In the genomic region with DNA sequence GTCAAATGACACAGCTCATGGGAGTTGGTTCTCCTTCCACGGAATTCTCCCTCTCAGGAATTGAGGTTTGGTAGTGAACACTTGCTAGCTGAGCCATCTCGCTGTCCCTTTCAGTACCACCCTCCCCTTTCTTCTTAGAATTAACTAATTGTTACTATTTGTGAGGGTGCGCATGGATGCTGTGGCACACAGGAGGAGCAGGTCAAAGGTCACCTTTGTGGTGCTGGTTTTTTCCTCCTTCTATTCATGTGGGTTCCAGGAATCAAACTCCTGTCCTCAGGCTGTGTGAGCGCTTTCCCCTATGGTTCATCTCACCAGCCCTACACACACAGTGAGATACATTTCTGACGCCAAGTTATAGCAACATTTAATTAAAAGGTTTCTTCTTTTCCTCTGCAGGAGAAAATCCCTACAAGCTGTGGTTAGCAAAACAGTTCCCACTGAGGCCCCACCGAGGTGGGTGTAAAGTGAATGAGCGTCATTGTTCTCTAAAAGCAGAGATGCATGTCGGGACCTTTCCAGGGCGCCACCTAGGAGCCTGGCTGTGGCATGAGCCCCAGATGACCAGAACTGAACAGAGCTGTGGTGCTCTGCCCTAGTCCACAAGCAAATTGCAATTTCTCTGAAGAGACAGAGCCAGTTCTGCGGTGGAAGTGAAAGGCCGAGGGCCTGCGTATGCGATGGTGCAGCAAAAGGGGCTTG, we compare ENCODE assay signal across 11 mouse cellular contexts. TPM values are rescaled to one million over a fixed set of nuclear protein-coding genes. Genes with fewer than 3 reads are reported as not detected.
DNase-seq lines count a peak whose midpoint lies in the region; ATAC-seq and TF ChIP-seq lines count a peak whose summit lies in the region.
"Had no signal": no experiment of that assay in that cellular context is flagged by ENCODE, and none has a peak within 500 bp of the region (broad histone marks: within the 10 kb centered on the region; RNA-seq: fewer than 3 reads in every experiment).

No protein-coding gene starts in this region.

- no peak for DNase-seq in heart, postnatal 36 days
- peak; percentile 65 for DNase-seq in brain, embryonic 14.5 days (ENCODE audit: low read depth)
- peak; percentile 65 for DNase-seq in hindbrain, embryonic 11.5 days (ENCODE audit: low spot score)
- peak; percentile 48 for DNase-seq in midbrain, postnatal 0 days (ENCODE audit: low spot score)
- no peak for DNase-seq in liver, postnatal 0 days
- DNase-seq in thymus, adult 18-20 months, result no peak
- DNase-seq: B cell, adult 2 months; heart, postnatal 14 days had no signal

- intact Hi-C loops in heart, postnatal 36 days (cut with DNase I), result no loop called here

- peak overlapping the region; percentile 28; the same call in 1 of the 2 replicates for H3K9ac ChIP-seq in heart, embryonic 13.5 days
- no peak overlapping the region for H3K9ac ChIP-seq in hindbrain, embryonic 11.5 days (ENCODE audit: low read depth, low read length)
- H3K9ac ChIP-seq in midbrain, postnatal 0 days (replicated peaks; ENCODE audit: low read length, poor library complexity, severe bottlenecking), result no peak overlapping the region
- no peak overlapping the region for H3K9ac ChIP-seq in liver, postnatal 0 days (replicated peaks)
- H3K9ac ChIP-seq in kidney, embryonic 15.5 days, result no peak overlapping the region

- no peaks in the 10 kb centered on the region for H3K36me3 ChIP-seq in heart, embryonic 13.5 days
- H3K36me3 ChIP-seq in hindbrain, embryonic 11.5 days (ENCODE audit: control insufficient read depth, insufficient read depth, low read length), result no peaks in the 10 kb centered on the region
- no peaks in the 10 kb centered on the region for H3K36me3 ChIP-seq in midbrain, postnatal 0 days (ENCODE audit: insufficient read depth, low read length)
- no peaks in the 10 kb centered on the region for H3K36me3 ChIP-seq in liver, postnatal 0 days (replicated peaks; ENCODE audit: insufficient read depth, low read length)
- H3K36me3 ChIP-seq in kidney, embryonic 15.5 days, result no peaks in the 10 kb centered on the region

- H3K9me3 ChIP-seq in heart, embryonic 13.5 days, result no peaks in the 10 kb centered on the region
- no peaks in the 10 kb centered on the region for H3K9me3 ChIP-seq in hindbrain, embryonic 11.5 days (ENCODE audit: control insufficient read depth, low read length)
- H3K9me3 ChIP-seq in midbrain, postnatal 0 days (ENCODE audit: low read length), result no peaks in the 10 kb centered on the region
- no peaks in the 10 kb centered on the region for H3K9me3 ChIP-seq in liver, postnatal 0 days (ENCODE audit: low read length)
- no peaks in the 10 kb centered on the region for H3K9me3 ChIP-seq in kidney, embryonic 15.5 days (replicated peaks)

- H3K4me3 ChIP-seq in heart, embryonic 13.5 days, result no peak overlapping the region
- no peak overlapping the region for H3K4me3 ChIP-seq in hindbrain, embryonic 11.5 days (ENCODE audit: low read depth, low read length)
- H3K4me3 ChIP-seq in midbrain, postnatal 0 days (ENCODE audit: low read depth, low read length), result no peak overlapping the region
- H3K4me3 ChIP-seq in liver, postnatal 0 days (ENCODE audit: low read depth, low read length), result no peak overlapping the region
- no peak overlapping the region for H3K4me3 ChIP-seq in kidney, embryonic 15.5 days (replicated peaks)

- no peak overlapping the region for H3K4me2 ChIP-seq in heart, embryonic 13.5 days
- H3K4me2 ChIP-seq in hindbrain, embryonic 11.5 days (replicated peaks; ENCODE audit: low read depth, low read length), result no peak overlapping the region
- H3K4me2 ChIP-seq in midbrain, postnatal 0 days (ENCODE audit: low read depth, low read length, poor library complexity, severe bottlenecking), result no peak overlapping the region
- no peak overlapping the region for H3K4me2 ChIP-seq in liver, postnatal 0 days (ENCODE audit: low read depth, low read length)
- H3K4me2 ChIP-seq in kidney, embryonic 15.5 days, result no peak overlapping the region

- TF ChIP-seq CTCF in brain, embryonic 14.5 days (IDR thresholded peaks at IDR 0.05; ENCODE audit: borderline replicate concordance, extremely low read depth, insufficient read depth, insufficient read length), result no peak
- peak; percentile 43 for TF ChIP-seq CTCF in midbrain, postnatal 0 days (IDR thresholded peaks at IDR 0.05)
- TF ChIP-seq CTCF in liver, postnatal 0 days (IDR thresholded peaks at IDR 0.05; ENCODE audit: low read depth), result no peak

- H3K27me3 ChIP-seq in heart, embryonic 13.5 days (replicated peaks), result no peaks in the 10 kb centered on the region
- no peaks in the 10 kb centered on the region for H3K27me3 ChIP-seq in hindbrain, embryonic 11.5 days (ENCODE audit: control insufficient read depth, insufficient read depth, low read length)
- H3K27me3 ChIP-seq in midbrain, postnatal 0 days (ENCODE audit: insufficient read depth, low read length), result no peaks in the 10 kb centered on the region
- no peaks in the 10 kb centered on the region for H3K27me3 ChIP-seq in liver, postnatal 0 days (ENCODE audit: insufficient read depth, low read length)
- H3K27me3 ChIP-seq in kidney, embryonic 15.5 days, result no peaks in the 10 kb centered on the region

- ATAC-seq in heart, embryonic 13.5 days (ENCODE audit: extremely low read depth, insufficient number of reproducible peaks, low FRiP score, low TSS enrichment), result no peak
- ATAC-seq in hindbrain, embryonic 11.5 days (ENCODE audit: low FRiP score), result 0 out of 2 replicates have a peak, but pooled peaks have one; percentile 47
- ATAC-seq in midbrain, postnatal 0 days (ENCODE audit: low FRiP score), result no peak
- no peak for ATAC-seq in liver, postnatal 0 days
- no peak for ATAC-seq in kidney, embryonic 15.5 days (replicated peaks; ENCODE audit: low FRiP score)
- ATAC-seq: activated CD4-positive, CD25-positive, alpha-beta regulatory T cell, adult 4 months had no signal

- TF ChIP-seq EP300 in liver, postnatal 0 days (IDR thresholded peaks at IDR 0.05; ENCODE audit: low read depth), result no peak

- WGBS in heart, embryonic 13.5 days, result 58% methylated on average over 13 of the region's 13 CpGs
- WGBS in hindbrain, embryonic 11.5 days, result 19% methylated on average over 13 of the region's 13 CpGs
- WGBS in midbrain, postnatal 0 days, result 27% methylated on average over 13 of the region's 13 CpGs
- 63% methylated on average over 13 of the region's 13 CpGs for WGBS in liver, postnatal 0 days (ENCODE audit: insufficient replicate concordance)
- 53% methylated on average over 13 of the region's 13 CpGs for WGBS in kidney, embryonic 15.5 days

- TF ChIP-seq POLR2A in brain, embryonic 14.5 days (IDR thresholded peaks at IDR 0.05; ENCODE audit: borderline replicate concordance, extremely low read depth, insufficient read depth, insufficient read length, poor library complexity, severe bottlenecking), result no peak

- peaks cover 48% of the 10 kb centered on the region for H3K4me1 ChIP-seq in heart, embryonic 13.5 days
- 0 out of 2 replicates have a peak, but pooled peaks cover 2% of the 10 kb centered on the region for H3K4me1 ChIP-seq in hindbrain, embryonic 11.5 days (replicated peaks; ENCODE audit: control insufficient read depth, insufficient read depth, low read length)
- peaks cover 3% of the 10 kb centered on the region; the same call in 1 of the 2 replicates for H3K4me1 ChIP-seq in midbrain, postnatal 0 days (ENCODE audit: insufficient read depth, low read length)
- peaks cover 18% of the 10 kb centered on the region for H3K4me1 ChIP-seq in liver, postnatal 0 days (ENCODE audit: insufficient read depth)
- peaks cover 42% of the 10 kb centered on the region for H3K4me1 ChIP-seq in kidney, embryonic 15.5 days

- H3K27ac ChIP-seq in heart, embryonic 13.5 days (replicated peaks), result peak overlapping the region; percentile 24; the same call in 1 of the 2 replicates
- peak overlapping the region; percentile 31; the same call in 1 of the 2 replicates for H3K27ac ChIP-seq in hindbrain, embryonic 11.5 days (ENCODE audit: low read depth, low read length)
- no peak overlapping the region for H3K27ac ChIP-seq in midbrain, postnatal 0 days (ENCODE audit: low read depth, low read length)
- no peak overlapping the region for H3K27ac ChIP-seq in liver, postnatal 0 days (ENCODE audit: low read depth)
- H3K27ac ChIP-seq in kidney, embryonic 15.5 days, result no peak overlapping the region

RNA-seq across cellular contexts. Expression of gene Sec14l1, which starts 8.2 kb away (rescaled TPM):
- 44.5 and 45.3 TPM in 2 replicates for polyA plus RNA-seq in heart, embryonic 13.5 days (2015; fragmentation: Nextera tagmentation; extraction: Ambion mirVana)
- 10 to 100 TPM; 67.9 to 75.2 TPM for total RNA-seq in heart, postnatal 36 days (2021)
- 77.4 and 90.5 TPM in 2 replicates for polyA plus RNA-seq in brain, embryonic 14.5 days (2012; rRNA removed)
- 36.7 and 36.9 TPM in 2 replicates for polyA plus RNA-seq in hindbrain, embryonic 11.5 days (2014; fragmentation: Nextera tagmentation; extraction: Ambion mirVana)
- 63.5 and 71.1 TPM in 2 replicates for total RNA-seq in midbrain, postnatal 0 days (2014; rRNA removed)
- 48.0 and 49.2 TPM in 2 replicates for polyA plus RNA-seq in midbrain, postnatal 0 days (2015; fragmentation: Nextera tagmentation; extraction: Ambion mirVana)
- 8.2 and 9.2 TPM in 2 replicates for polyA plus RNA-seq in liver, postnatal 0 days (2015; fragmentation: Nextera tagmentation; extraction: Ambion mirVana)
- 66.5 and 69.0 TPM in 2 replicates for polyA plus RNA-seq in kidney, embryonic 15.5 days (2015; fragmentation: Nextera tagmentation; extraction: Ambion mirVana)

Comparison
In these comparisons a context has a peak if more than half of its experiments do, and no peak if none do; other contexts are left out.
1. H3K27ac ChIP-seq: peak in heart, embryonic 13.5 days (single experiment) and hindbrain, embryonic 11.5 days (single experiment); none in midbrain, postnatal 0 days (single experiment), liver, postnatal 0 days (single experiment) and kidney, embryonic 15.5 days (single experiment).
2. DNase-seq: peak in brain, embryonic 14.5 days (single experiment), hindbrain, embryonic 11.5 days (single experiment) and midbrain, postnatal 0 days (single experiment); none in heart, postnatal 36 days (0 of 2), liver, postnatal 0 days (single experiment) and thymus, adult 18-20 months (0 of 2).